Mouse (Mus musculus): ENCODE results near the gene Mrpl24. TPM values are rescaled to one million over a fixed set of nuclear protein-coding genes. Genes with fewer than 3 reads are reported as not detected.
"Not testable (repeated sequence)": the region's sequence is repeated elsewhere in the genome, so short reads cannot be mapped to it uniquely, and the experiment has no call there.

Mrpl24 gene
- total RNA-seq (2021) = 10 to 100 TPM; 45.5 to 48.5 TPM
- long read RNA-seq, experiment 1, transcript Mrpl24-204 (6 exons, 1,115 nt) = minor isoform, 7 of 73 reads
- long read RNA-seq, experiment 1, transcript Mrpl24-202 (6 exons, 1,339 nt) = major isoform, 27 of 73 reads
- long read RNA-seq, experiment 1, transcript Mrpl24-201 (6 exons, 1,226 nt) = minor isoform, 7 of 73 reads
- long read RNA-seq, experiment 1, partial matches to known transcripts = 1 of 73 reads
- long read RNA-seq, experiment 1, other reads (novel, unspliced or antisense) = 29 of 73 reads
- long read RNA-seq, experiment 2, transcript Mrpl24-202 (6 exons, 1,339 nt) = major isoform, 23 of 60 reads
- long read RNA-seq, experiment 2, partial matches to known transcripts = 1 of 60 reads
- long read RNA-seq, experiment 2, other reads (novel, unspliced or antisense) = 31 of 60 reads

DNA sequence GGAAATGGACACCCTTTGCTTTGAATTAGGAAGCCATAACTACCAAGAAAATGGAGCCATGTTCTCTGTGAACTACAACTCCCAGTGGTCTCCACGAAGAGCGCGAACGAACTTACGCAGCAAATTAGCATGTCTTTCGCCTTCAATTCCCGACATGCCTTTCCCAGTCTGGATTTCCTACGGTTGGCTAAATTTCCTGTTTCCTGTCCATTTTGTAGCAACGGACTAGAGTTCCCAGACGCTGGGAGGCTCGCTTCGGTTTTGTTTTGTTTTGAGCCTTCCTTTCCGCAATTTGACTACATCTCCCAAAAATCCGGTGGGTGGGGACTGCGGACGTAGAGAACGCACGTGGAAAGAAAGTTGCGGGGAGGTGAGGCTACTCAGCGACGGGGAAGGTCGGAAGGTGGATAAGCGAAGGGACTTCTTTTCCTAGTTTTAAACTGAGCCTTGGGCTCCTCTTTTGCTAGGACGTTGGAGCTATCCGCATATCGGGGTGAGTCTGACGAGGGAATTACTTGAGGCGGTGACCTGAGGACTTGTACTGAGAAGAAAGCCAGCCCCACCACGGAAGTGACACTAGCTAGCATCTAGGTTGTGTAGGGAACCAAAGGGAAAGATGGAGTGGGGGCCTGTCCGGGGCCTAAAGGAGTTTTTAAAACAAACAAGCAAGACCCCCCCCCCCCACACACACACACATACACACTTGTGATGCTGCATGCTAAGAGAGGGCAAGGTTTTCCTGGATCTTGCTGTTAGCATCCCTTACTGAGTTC lies at the start of gene Mrpl24:
Gene Mrpl24 (plus strand): TSS at position 171 of the 773 bp plus-strand sequence.
- DNase-seq (ENCODE audit: low spot score in 2 of 2) = peak; percentile 88 to 96
- intact Hi-C loops (cut with DNase I) = no loop called here

DNA sequence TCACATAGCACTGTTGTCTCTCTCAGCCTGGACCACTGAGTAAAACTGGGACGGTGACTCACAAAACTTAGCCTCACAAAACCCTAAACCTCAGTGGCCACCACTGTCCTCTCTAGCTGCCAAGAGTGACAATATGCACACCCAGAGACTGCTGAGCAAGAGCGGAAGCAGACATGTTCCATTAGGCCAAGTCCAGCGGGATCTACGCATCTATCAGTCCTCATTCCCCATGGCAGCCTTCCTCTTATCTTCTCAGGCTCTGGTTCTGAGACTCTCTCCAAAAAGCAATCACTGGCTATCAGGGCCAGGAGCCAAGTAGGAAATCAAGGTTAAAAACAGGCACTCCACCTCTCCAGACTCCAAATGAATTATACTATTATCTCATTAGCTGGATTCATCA lies 41.6 kb upstream of the Mrpl24 start:
- intact Hi-C loops (cut with DNase I) = no loop called here
- DNase-seq (ENCODE audit: low spot score in 2 of 2) = no peak

DNA sequence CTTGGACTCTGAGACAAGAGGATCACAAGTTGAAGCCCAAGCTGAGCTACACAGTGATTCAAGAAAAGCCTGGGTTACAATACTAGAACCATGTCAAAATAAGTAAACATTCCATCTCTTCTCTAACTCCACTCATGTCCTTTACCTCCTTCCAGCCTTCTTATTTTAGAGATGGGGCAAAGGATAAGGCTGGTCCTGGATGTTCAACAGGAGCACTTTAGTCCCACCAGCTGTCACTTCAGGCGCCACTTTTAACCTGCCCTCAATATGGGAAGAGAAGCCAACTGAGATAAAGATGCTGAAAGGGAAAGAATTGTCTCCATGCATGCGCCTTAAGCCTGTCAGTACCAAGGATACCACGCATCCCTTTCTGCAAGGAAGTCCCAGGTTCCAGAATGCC lies 35.0 kb upstream of the Mrpl24 start:
- intact Hi-C loops (cut with DNase I) = loop anchor here (2.0 kb wide), 1 partner anchor 47 kb away; the partner anchor contains the start of genes Isg20l2 and Rrnad1
- no peak for DNase-seq (ENCODE audit: low spot score in 2 of 2)

DNA sequence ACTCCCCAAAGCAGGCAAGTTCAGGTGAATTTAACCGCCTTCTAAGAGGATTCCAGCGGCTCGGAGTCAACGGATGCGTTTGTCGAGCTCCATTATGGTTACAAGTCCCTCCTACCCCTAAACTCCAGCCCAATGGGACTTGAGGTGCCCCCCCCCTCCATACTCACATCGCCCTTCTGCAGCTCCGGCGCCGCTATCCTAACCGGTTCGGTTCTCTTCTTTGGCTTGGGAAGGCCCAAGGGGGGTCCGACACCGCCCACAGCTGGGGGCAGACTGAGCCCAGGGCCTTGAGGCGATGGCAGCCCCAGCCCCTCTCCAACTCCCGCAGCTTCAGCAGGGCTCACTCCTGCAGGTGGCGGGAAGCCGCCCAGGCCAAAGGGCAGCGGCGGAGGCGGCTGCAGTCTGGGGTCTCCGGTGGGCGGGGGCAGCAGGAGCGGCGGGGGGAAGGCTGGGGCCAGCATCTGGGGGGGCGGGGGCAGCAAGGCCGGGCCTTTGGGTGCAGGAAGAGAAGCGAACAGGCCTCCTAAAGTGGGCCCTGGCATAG lies 34.5 kb upstream of the Mrpl24 start:
- peak; percentile 34 to 60 for DNase-seq (ENCODE audit: low spot score in 2 of 2)
- intact Hi-C loops (cut with DNase I) = loop anchor here (2.0 kb wide), 1 partner anchor 46 kb away; the partner anchor contains the start of genes Isg20l2 and Rrnad1

DNA sequence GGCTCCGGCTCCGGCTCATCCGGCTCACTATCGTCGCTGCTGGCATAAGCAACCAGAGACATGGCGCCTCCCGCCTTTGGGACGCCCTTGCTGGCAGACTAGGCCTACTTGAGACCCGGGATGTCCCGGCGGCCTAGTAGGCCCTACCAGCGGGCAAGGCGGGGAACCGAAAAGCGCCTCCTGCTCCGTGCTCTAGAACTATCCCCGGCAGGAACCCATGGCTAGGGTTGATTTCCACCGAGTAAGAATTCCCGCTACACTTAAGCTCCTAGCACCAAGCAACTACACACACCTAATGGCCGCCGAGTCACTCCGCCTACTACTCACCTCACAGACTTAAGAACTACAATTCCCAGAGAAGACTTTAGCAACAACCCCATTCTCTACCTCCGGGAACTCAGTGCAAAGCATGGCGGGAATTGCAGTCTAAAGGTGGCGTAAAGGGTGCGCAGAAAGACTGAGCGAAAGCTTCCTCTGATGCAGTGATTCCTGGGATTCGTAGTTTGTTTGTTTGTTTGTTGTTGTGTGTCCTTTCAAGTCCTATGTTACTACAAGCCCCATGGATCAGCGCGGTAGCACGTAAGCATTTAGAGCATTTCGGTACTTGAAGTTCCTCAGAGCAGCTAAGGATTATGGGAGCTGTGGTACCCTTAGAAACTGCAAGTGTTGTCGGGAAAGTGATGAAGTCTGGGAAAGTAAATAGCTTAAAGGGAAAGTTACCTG lies 33.9 kb upstream of the Mrpl24 start, which contains the start of gene Prcc:
Gene Prcc (minus strand): TSS at position 328 of the 723 bp plus-strand sequence.
- intact Hi-C loops (cut with DNase I) = loop anchor here (2.0 kb wide), 1 partner anchor 45 kb away; the partner anchor contains the start of genes Isg20l2 and Rrnad1
- peak; percentile 92 to 99 for DNase-seq (ENCODE audit: low spot score in 2 of 2)

DNA sequence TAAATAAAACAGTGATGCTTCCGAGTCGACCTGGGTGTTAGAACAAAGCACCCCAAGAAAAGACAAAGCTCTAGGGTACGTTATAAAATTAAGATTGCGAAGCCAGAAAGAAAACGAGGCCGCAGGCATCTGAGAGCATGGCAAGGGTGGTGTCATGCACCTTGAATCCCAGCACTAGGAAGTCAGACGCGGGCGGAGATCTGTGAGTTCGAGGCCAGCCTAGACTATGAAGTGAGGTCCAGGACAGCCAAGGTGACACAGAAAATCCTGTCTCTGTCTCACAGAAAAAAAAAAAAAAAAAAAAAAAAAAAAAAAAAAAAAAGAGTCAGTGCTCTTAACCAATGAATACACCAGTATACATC lies 33.3 kb upstream of the Mrpl24 start:
- DNase-seq (ENCODE audit: low spot score in 2 of 2) = no peak
- intact Hi-C loops (cut with DNase I) = no loop called here

DNA sequence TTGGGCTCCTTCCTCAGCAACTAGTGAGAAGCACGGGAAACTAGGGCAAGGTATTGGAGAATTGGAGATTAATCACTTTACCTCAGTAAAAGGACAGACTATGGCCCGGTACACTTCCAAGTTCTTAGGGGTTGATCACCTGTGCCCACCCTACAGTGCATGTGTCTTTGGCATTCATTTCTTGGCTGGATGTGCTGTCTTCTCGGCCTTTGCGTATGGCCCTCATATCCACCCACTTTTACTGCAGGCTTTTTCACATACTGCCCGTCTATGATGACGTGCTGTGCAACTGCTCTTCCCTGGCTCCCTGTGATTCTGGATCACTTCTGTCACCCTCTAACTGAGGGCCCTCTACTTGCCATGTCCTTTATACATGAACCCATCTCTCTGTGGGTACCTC lies 32.9 kb upstream of the Mrpl24 start:
- DNase-seq (ENCODE audit: low spot score in 2 of 2) = no peak
- intact Hi-C loops (cut with DNase I) = no loop called here

DNA sequence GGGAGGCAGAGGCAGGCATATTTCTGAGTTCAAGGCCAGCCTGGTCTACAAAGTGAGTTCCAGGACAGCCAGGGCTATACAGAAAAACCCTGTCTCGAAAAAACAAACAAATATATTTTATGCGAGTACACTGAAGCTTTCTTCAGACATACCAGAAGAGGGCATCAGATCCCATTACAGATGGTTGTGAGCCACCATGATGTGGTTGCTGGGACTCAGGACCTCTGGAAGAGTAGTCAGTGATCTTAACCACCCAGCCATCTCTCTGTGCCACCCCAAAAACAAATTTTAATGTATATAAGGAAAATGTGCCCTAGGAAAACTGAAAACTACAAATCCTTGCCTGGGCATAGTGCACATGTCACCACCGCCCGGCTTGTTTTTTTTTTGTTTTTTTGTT lies 31.9 kb upstream of the Mrpl24 start:
- intact Hi-C loops (cut with DNase I) = not testable (repeated sequence)

DNA sequence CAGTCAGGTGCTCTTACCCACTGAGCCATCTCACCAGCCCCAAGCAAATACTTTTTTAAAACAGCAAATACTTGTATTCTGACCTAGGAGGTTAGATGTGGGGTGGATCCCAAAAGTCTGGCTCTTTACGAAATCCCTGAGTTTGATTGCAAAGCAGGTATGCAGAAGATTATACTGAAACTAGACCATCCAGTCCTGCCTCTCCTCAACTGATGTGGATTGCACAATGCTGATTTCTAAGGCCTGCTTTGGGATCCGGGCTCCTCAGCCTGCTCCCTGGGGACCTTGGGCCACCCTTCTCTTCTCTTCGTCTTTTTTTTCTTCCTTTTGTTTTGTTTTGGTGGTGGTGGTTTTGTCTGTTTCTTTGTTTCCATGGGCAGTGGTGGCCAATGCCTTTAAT lies 27.8 kb upstream of the Mrpl24 start:
- intact Hi-C loops (cut with DNase I) = no loop called here
- no peak for DNase-seq (ENCODE audit: low spot score in 2 of 2)

More for the DNA sequence above, 31.9 kb upstream of the Mrpl24 start:
- DNase-seq (ENCODE audit: low spot score in 2 of 2) = not testable (repeated sequence)

DNA sequence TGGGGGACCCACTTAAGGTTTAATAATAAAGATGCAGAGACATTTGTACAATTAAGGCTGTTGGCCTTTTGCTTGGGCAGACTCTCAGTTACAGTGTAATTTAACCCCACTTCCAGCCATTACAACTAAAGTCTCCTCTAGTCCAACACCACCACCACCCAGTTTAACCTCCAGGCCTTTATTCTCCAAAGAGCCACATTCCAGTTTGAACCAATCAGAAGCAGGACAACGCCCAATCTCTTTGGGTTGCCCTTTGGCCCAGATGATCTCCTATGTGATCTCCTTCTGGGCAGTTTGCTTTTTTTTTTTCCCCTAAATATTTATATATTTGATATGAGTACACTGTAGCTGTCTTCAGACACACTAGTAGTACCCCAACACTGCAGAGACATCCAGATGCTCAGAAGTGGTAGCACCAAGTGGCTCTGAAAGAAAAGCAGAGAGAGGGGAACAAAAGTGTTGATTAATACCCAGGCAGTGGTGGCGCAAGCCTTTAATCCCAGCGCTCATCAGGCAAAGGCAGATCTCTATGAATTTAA lies 25.9 kb upstream of the Mrpl24 start:
- intact Hi-C loops (cut with DNase I) = no loop called here

DNA sequence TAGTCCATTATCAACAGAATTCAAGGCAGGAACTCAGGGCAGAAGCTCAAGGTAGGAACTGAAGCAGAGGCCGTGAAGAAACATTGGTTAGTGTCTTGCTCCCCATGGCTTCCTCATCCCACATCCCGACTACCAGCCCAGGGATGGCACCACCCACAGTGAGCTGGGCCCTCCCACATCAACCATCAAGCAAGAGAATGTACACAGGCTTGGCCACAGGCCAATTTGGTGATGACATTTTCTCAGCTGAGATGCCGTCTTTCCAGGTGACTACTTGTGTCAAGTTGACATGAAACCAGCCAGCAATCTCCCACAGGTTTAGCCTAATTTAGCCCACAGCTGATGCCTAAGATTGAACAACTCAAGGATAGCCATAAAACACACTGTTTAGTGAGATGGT lies 20.0 kb upstream of the Mrpl24 start:
- no peak for DNase-seq (ENCODE audit: low spot score in 2 of 2)
- intact Hi-C loops (cut with DNase I) = no loop called here

More for the DNA sequence above, 25.9 kb upstream of the Mrpl24 start:
- DNase-seq (ENCODE audit: low spot score in 2 of 2) = no peak

DNA sequence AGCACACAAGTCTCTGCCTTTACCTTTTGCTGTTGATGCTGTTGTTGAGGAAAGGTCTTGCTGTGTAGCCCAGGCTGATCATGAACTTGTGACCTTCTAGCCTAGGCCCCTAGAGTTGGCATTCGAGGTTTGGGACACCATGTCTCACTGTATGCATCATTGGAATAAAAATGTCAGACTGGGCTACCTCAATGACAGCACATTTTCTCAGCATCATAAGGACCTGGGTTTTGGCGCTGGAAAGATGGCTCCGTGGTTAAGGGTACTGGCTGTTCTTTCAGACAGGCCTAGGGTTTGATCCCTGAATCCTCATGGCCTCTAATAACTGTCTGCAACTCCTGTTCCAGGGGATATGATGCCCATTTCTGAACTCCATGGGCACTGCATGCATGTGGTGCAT lies 19.5 kb upstream of the Mrpl24 start:
- intact Hi-C loops (cut with DNase I) = no loop called here
- DNase-seq (ENCODE audit: low spot score in 2 of 2) = no peak

DNA sequence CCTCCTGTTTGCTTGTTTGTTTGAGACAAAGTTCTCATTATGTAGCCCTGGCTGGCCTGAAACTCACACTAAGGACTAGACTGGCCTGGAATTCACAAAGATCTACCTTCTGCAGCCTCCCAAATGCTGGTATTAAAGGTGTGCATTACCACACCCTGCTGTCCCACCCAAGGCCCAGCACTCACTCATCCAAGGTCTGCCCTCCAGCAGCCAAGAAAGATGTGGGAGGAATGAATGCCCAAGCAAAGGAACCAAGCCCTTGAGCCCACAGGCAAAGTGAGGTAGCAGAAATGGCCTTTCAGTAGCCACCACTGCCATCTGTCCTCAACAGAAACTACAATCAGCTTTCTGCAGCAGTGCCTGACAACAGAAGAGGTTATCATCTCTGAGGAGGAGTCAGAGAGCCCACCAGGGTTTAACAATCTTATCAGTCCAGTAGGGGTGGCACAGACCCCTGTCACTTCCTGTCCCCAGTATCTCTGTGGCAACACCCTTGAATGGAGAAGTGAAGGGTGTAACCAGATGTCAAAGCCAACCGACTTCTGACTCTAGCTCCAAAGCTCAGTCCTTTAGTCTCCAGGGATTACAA lies 18.2 kb upstream of the Mrpl24 start:
- intact Hi-C loops (cut with DNase I) = no loop called here
- no peak for DNase-seq (ENCODE audit: low spot score in 2 of 2)

DNA sequence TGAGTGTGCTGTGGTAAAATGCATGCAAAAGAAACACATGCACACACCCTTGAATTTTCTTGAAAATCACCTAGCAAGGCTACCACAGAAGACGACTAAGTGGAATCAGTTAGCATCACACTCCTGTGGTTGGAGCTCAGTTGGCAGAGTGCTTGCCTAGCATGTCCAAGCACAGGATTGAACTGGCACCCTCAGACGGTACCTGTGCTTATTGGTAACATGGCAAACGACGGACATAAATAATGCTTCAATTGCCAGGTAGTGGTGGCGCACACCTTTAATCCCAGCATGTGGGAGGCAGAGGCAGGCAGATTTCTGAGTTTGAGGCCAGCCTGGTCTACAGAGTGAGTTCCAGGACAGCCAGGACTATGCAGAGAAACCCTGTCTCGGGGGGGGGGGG lies 17.3 kb upstream of the Mrpl24 start:
- DNase-seq (ENCODE audit: low spot score in 2 of 2); intact Hi-C loops (cut with DNase I): not testable (repeated sequence)

DNA sequence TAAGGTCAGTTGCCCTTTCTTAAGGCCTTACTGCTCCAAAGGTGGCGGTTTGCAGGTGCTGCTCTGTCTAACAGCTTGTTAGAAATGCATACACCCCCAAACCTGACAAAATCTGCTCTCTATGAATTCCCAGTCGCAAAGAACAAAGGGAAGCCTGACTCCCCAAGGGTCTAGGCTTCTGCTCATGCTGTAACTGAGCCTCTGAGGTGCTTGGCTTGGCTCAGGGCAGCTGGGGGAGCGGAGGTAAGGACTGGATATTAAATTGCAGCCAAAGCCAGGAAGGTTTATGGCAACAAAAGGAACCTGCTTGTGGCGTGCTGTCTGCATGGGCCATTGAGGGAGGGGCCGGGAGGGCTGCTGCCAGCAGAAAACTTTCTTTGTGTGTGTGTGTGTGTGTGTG lies 15.5 kb upstream of the Mrpl24 start:
- DNase-seq (ENCODE audit: low spot score in 2 of 2) = no peak
- intact Hi-C loops (cut with DNase I) = no loop called here

DNA sequence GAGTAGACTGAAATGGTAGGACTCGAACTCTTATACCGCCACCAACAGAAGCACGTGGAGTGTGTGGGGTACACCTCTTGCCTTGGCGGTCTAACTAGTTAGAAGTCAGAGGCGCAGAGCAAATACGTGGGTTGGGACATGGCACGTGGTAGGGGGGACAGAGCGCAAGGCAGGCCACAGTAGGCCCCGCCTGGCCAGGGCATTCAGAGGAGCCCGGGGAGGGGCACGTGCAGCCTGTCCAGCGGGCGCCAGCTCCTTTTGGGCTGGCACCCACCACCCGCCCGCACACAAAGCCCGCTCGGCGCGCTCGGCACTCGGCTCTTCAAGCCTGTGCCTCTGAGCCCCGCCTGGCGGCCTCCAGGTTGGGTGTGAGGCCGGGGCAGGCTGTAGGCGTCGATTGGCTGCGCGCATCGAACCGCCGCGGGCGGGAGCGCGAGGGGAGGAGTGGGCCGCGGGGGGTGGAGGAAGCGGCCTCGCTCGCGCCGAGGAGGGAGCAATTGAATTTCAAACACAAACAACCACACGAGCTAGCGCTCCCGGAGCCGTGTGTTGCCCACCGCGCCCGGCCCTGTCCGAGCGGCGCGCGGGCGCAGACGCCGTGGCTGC lies 13.3 kb upstream of the Mrpl24 start, which contains the start of gene Hdgf:
Gene Hdgf (plus strand): TSS at position 442 of the 606 bp plus-strand sequence.
- intact Hi-C loops (cut with DNase I) = no loop called here
- peak; percentile 93 to 96 for DNase-seq (ENCODE audit: low spot score in 2 of 2)

DNA sequence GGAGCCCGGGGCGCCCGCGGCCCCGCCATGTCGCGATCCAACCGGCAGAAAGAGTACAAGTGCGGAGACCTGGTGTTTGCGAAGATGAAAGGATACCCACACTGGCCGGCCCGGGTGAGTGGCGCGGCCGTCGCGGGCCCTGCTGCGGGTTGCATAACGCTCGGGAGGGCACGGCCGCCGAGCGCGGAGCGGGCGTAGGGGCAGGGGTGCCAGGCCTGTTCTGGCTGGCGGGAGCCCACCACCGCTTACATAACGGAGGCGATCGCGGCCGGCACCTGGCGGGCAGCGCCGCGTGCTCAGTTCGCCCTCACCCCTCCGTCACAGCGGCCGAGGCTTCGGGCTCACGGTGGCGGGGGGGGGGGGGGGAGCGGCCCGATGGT lies 12.7 kb upstream of the Mrpl24 start:
- intact Hi-C loops (cut with DNase I) = no loop called here
- peak in 1 of 2 experiments; percentile 48 for DNase-seq (ENCODE audit: low spot score in 2 of 2)

Data from left cerebral cortex, postnatal 14 days (tissue).